Mouse (Mus musculus) midbrain, embryonic 16.5 days (tissue): ENCODE measurements around the gene Cadm2. TPM values are rescaled to one million over a fixed set of nuclear protein-coding genes. Genes with fewer than 3 reads are reported as not detected.

Source experiments
- ATAC-seq: fragments of 200-750 bp; cut with Nextera tagmentation; 2 replicates; pipeline ENCODE4 v1.8.0; 2017; ENCODE audit warnings: moderate TSS enrichment
- H3K27ac ChIP-seq: fragments of 300-500 bp; sonication (generic); 2 replicates; pipeline ENCODE4 v1.5.1; 2014; ENCODE audit warnings: mild to moderate bottlenecking, low read length, mixed read lengths
- H3K27me3 ChIP-seq: fragments of 300-500 bp; sonication (generic); 2 replicates; pipeline ENCODE4 v1.6.1; 2014; ENCODE audit warnings: low read depth, low read length, mixed read lengths; ENCODE audit not compliant: control insufficient read depth, insufficient read depth
- H3K36me3 ChIP-seq: fragments of 300-500 bp; sonication (generic); 2 replicates; pipeline ENCODE4 v1.6.1; 2014; ENCODE audit warnings: mild to moderate bottlenecking, low read length, moderate library complexity, mixed read lengths; ENCODE audit not compliant: control insufficient read depth, insufficient read depth
- H3K4me1 ChIP-seq: fragments of 300-500 bp; sonication (generic); 2 replicates; pipeline ENCODE4 v1.6.1; 2014; ENCODE audit warnings: mild to moderate bottlenecking, low read length, mixed read lengths; ENCODE audit not compliant: control insufficient read depth, insufficient read depth
- H3K4me2 ChIP-seq: fragments of 300-500 bp; sonication (generic); 2 replicates; pipeline ENCODE4 v1.6.1; 2014; ENCODE audit warnings: mild to moderate bottlenecking, low read length, mixed read lengths
- H3K4me3 ChIP-seq: fragments of 300-500 bp; sonication (generic); 2 replicates; pipeline ENCODE4 v1.5.1; 2014; ENCODE audit warnings: low read depth, mild to moderate bottlenecking, low read length, moderate library complexity, mixed read lengths
- H3K9ac ChIP-seq: fragments of 300-500 bp; sonication (generic); 2 replicates; pipeline ENCODE4 v1.6.1; 2014; ENCODE audit warnings: low read depth, low read length, mixed read lengths
- H3K9me3 ChIP-seq: fragments of 300-500 bp; sonication (generic); replicated peaks from 2 replicates; pipeline ENCODE4 v1.6.1; 2014; ENCODE audit warnings: mild to moderate bottlenecking, low read length, mixed read lengths; ENCODE audit not compliant: control insufficient read depth, poor library complexity, severe bottlenecking
- WGBS: fragments of 180-500 bp; shearing (Covaris S2); extraction: QIAGEN DNeasy Blood & Tissue Kit; methylation state at CpG from one replicate; pipeline ENCODE4 v1.1.7; 2014; 5-methylcytosine and 5-hydroxymethylcytosine counted together
- polyA plus RNA-seq: library from polyadenylated mRNA; unstranded; fragments of >200 nt; fragmentation: Nextera tagmentation; extraction: Ambion mirVana; gene quantifications from 2 replicates; pipeline ENCODE4 v1.2.1, GENCODE M21; 2015

Cadm2 gene
- polyA plus RNA-seq, 1 experiment from 2014 or later = 75.6 TPM

- Histone ChIP-seq H3K9me3 (no peaks in the 10 kb centered on the region), H3K9ac (no peak overlapping the region), H3K27ac (no peak overlapping the region), H3K4me1 (no peaks in the 10 kb centered on the region), H3K4me2 (no peak overlapping the region), H3K4me3 (no peak overlapping the region), H3K36me3 (no peaks in the 10 kb centered on the region), H3K27me3 (no peaks in the 10 kb centered on the region)
- 41% methylated on average over 6 of the region's 6 CpGs for WGBS
- ATAC-seq = no peak
These were observed 458.4 kb downstream of the Cadm2 start for GRCm38 (mm10) chr16:67162211-67162790.

DNA sequence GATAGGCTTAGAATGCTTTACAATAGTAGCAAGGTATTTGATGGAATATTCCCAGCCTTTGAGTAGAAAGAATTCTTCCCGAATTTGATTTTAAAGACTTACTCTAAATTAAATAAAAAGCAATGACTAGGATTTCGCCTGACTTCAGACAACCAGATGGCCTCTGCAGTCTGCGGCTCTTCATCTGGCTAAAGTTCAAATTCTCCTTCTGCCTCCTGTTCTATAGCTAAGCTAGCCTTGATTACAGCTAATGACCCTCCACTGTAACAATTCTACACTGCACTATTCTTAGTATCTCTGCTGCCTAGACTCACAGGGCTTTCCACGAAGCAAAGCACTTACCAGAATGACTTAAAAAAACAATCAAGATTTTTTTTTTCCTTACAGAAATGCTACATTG, 495.9 kb downstream of the Cadm2 start:
- Histone ChIP-seq H3K9ac (no peak overlapping the region), H3K27me3 (no peaks in the 10 kb centered on the region), H3K27ac (no peak overlapping the region), H3K4me1 (no peaks in the 10 kb centered on the region), H3K36me3 (no peaks in the 10 kb centered on the region), H3K9me3 (no peaks in the 10 kb centered on the region), H3K4me3 (no peak overlapping the region), H3K4me2 (no peak overlapping the region)
- no peak for ATAC-seq
- WGBS = 74% methylated on average over 4 of the region's 4 CpGs

DNA sequence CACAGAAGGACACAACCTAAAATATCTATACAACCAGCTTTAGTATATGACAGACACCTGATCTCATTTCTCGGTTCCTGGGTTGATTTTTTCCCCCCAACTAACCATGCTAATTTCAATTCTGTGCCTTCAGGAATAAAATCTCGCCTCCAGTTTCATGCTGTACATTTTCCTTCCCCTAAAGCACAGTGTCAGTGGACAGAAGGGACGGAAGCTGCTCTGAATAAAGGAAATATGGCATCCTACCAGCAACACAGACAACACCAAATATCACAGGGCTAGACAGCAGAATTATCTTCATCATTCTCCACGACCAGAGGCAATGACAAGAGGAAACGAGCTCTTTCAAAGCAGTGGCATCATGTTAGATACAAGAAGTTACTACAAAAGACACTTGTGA, 498.2 kb downstream of the Cadm2 start:
- no peaks in the 10 kb centered on the region for H3K27me3 ChIP-seq
- no peaks in the 10 kb centered on the region for H3K9me3 ChIP-seq
- H3K36me3 ChIP-seq = no peaks in the 10 kb centered on the region
- no peak overlapping the region for H3K4me2 ChIP-seq
- H3K27ac ChIP-seq = no peak overlapping the region
- no peaks in the 10 kb centered on the region for H3K4me1 ChIP-seq
- no peak for ATAC-seq
- H3K4me3 ChIP-seq = no peak overlapping the region
- no peak overlapping the region for H3K9ac ChIP-seq
- 65% methylated on average over 5 of the region's 5 CpGs for WGBS

DNA sequence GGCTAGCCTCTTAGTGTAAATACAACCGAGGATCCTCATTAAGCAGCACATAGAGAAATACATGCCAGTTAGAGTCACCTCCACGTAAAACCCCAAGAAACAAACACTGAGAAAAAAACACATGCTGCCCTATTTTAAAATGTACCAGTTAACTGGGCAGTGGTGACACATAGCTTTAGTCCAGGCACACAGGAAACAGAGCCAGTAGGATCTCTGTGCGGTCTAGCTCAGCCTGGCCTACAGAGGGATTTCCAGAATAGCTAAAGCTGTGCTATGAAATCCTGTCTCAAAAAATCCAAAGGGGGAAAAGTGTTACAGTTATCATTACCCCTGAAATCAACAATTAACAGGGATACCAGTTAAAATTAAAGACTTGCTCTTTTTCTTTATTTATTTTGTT, 498.9 kb downstream of the Cadm2 start:
- H3K27ac ChIP-seq = no peak overlapping the region
- no peak overlapping the region for H3K4me2 ChIP-seq
- no peaks in the 10 kb centered on the region for H3K27me3 ChIP-seq
- H3K36me3 ChIP-seq = no peaks in the 10 kb centered on the region
- no peaks in the 10 kb centered on the region for H3K9me3 ChIP-seq
- H3K4me3 ChIP-seq = no peak overlapping the region
- H3K4me1 ChIP-seq = no peaks in the 10 kb centered on the region
- 80% methylated on average over 3 of the region's 3 CpGs for WGBS
- H3K9ac ChIP-seq = no peak overlapping the region
- no peak for ATAC-seq

GRCm38 (mm10) chr16:67106478-67107061, 514.1 kb downstream of the Cadm2 start:
- 17% methylated on average over 8 of the region's 8 CpGs for WGBS
- Histone ChIP-seq H3K4me1 (no peaks in the 10 kb centered on the region), H3K4me2 (no peak overlapping the region), H3K36me3 (no peaks in the 10 kb centered on the region), H3K4me3 (no peak overlapping the region), H3K27ac (peak overlapping the region; percentile 0; the same call in 1 of the 2 replicates), H3K9me3 (no peaks in the 10 kb centered on the region), H3K27me3 (no peaks in the 10 kb centered on the region), H3K9ac (no peak overlapping the region)
- peak; percentile 64; the same call in 1 of the 2 replicates for ATAC-seq

- Histone ChIP-seq H3K36me3 (no peaks in the 10 kb centered on the region), H3K9me3 (no peaks in the 10 kb centered on the region), H3K4me2 (no peak overlapping the region), H3K27me3 (no peaks in the 10 kb centered on the region), H3K4me1 (no peaks in the 10 kb centered on the region), H3K27ac (no peak overlapping the region), H3K9ac (no peak overlapping the region), H3K4me3 (no peak overlapping the region)
- WGBS = 67% methylated on average over 6 of the region's 6 CpGs
- ATAC-seq = peak; percentile 11; the same call in 1 of the 2 replicates
These were observed 524.0 kb downstream of the Cadm2 start for GRCm38 (mm10) chr16:67096706-67097105.

GRCm38 (mm10) chr16:67095916-67096315, 524.8 kb downstream of the Cadm2 start:
- 91% methylated on average over 4 of the region's 4 CpGs for WGBS
- Histone ChIP-seq H3K4me2 (no peak overlapping the region), H3K4me1 (no peaks in the 10 kb centered on the region), H3K27ac (no peak overlapping the region), H3K36me3 (no peaks in the 10 kb centered on the region), H3K9me3 (no peaks in the 10 kb centered on the region), H3K27me3 (no peaks in the 10 kb centered on the region), H3K4me3 (no peak overlapping the region), H3K9ac (no peak overlapping the region)
- no peak for ATAC-seq

DNA sequence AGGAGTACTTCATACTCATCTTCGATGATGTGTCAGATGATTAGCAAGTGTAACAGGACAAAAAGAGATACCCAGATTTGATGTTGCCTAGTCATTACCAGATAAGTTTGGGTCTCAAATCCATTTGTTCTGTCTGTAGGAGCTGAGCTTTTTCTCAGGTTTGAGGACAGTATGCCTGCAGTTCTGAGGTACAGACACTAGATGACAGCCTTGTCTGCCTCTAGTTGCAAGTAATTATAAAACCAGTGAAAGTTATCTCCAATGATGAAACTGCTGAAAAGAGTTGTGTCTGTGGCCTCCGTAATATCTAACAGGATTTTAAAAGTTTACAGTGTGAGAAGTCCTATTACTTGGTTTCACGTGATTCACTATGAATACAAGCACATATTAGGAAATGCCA, 531.0 kb downstream of the Cadm2 start:
- WGBS = 74% methylated on average over 3 of the region's 3 CpGs
- H3K4me1 ChIP-seq = no peaks in the 10 kb centered on the region

GRCm38 (mm10) chr16:67079318-67079717, 541.4 kb downstream of the Cadm2 start:
- no peak overlapping the region for H3K27ac ChIP-seq
- 28% methylated on average over 2 of the region's 2 CpGs for WGBS
- H3K4me2 ChIP-seq = no peak overlapping the region
- H3K27me3 ChIP-seq = no peaks in the 10 kb centered on the region
- H3K9ac ChIP-seq = no peak overlapping the region
- H3K4me1 ChIP-seq = no peaks in the 10 kb centered on the region
- no peaks in the 10 kb centered on the region for H3K36me3 ChIP-seq
- no peak overlapping the region for H3K4me3 ChIP-seq
- no peaks in the 10 kb centered on the region for H3K9me3 ChIP-seq
- ATAC-seq = no peak

More for the DNA sequence above, 531.0 kb downstream of the Cadm2 start:
- Histone ChIP-seq H3K4me2 (no peak overlapping the region), H3K9ac (no peak overlapping the region), H3K36me3 (no peaks in the 10 kb centered on the region), H3K27me3 (no peaks in the 10 kb centered on the region), H3K9me3 (no peaks in the 10 kb centered on the region), H3K27ac (no peak overlapping the region), H3K4me3 (no peak overlapping the region)
- ATAC-seq = no peak
